Mouse (Mus musculus) lung, postnatal 14 days (tissue): ENCODE data around the gene Defa34.
"Not testable (repeated sequence)": the region's sequence is repeated elsewhere in the genome, so short reads cannot be mapped to it uniquely, and the experiment has no call there.

Source experiments
- DNase-seq: peaks from one replicate; pipeline ENCODE4 v3.0.0; 2021

Gene Defa34

DNA sequence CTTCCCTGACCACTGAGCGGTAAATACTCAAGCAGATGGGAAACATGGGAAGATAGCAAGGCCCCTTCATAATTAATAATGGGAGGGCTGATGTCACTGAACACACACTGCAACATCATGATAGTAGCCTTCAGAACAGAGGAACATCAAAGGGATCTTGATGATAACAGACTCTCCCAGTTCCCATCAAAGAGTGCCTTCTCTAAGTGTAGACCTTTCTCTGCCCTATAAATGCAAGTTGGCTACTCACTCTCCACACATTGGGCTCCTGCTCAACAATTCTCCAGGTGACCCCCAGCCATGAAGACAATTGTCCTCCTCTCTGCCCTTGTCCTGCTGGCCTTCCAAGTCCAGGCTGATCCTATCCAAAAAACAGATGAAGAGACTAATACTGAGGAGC, at the start of gene Defa34:
Gene Defa34 (plus strand): TSS at position 301 of the 400 bp plus-strand sequence.
- DNase-seq = not testable (repeated sequence)

GRCm38 (mm10) chr8:21617883-21618282, 47.7 kb upstream of the Defa34 start, which contains the start of gene Defa26:
Defa26 (plus strand) TSS chr8:21618183.
- not testable (repeated sequence) for DNase-seq

DNA sequence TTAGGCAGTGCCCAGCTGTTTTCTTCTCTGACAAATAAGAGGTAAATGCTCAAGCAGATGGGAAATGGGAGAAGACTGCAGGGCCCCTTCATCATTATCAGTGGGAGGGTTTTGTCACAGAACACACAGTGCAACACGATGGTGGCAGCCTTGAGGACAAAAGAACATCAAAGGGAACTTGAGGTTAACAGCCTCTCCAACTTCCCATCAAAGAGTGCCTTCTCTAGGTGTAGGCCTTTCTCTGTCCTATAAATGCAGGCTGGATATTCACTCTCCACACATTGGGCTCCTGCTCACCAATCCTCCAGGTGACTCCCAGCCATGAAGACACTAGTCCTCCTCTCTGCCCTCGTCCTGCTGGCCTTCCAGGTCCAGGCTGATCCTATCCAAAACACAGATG, 10.1 kb upstream of the Defa34 start, which contains the start of gene Defa17:
Gene Defa17 (plus strand): TSS at position 301 of the 400 bp plus-strand sequence.
- not testable (repeated sequence) for DNase-seq

DNA sequence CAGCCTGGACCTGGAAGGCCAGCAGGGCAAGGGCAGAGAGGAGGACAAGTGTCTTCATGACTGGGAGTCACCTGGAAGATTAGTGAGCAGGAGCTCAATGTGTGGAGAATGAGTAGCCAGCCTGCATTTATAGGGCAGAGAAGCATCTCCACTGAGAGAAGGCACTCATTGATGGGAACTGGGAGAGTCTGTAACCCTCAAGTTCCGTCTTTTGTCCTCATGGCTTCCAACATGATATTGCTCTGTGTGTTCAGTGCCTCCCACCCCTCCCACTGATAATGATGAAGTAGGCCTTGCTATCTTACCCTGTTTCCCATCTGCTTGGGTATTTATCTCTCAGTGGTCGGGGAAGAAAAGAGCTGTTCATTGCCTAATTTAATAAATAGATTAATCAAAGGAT, 37.9 kb downstream of the Defa34 start, which contains the start of gene AY761184:
Gene AY761184 (minus strand): TSS at position 101 of the 400 bp plus-strand sequence.
- DNase-seq = not testable (repeated sequence)
